Mouse (Mus musculus) Muller cell, postnatal 12 days (primary cell): ENCODE measurements around the gene Exoc2.

Source experiments
- DNase-seq: peaks from one replicate; pipeline ENCODE4 v3.0.0-alpha.2; 2015; ENCODE audit errors: inconsistent ontology term

The Exoc2 gene

GRCm38 (mm10) chr13:30972102-30972501, 1.8 kb downstream of the Exoc2 start:
- no peak for DNase-seq

GRCm38 (mm10) chr13:30971047-30971446, 2.8 kb downstream of the Exoc2 start:
- DNase-seq, result no peak

GRCm38 (mm10) chr13:30968311-30968710, 5.6 kb downstream of the Exoc2 start:
- DNase-seq, result no peak

GRCm38 (mm10) chr13:30966507-30966911, 7.4 kb downstream of the Exoc2 start:
- DNase-seq, result no peak

GRCm38 (mm10) chr13:30961932-30962331, 12.0 kb downstream of the Exoc2 start:
- DNase-seq, result no peak

GRCm38 (mm10) chr13:30960714-30961113, 13.2 kb downstream of the Exoc2 start:
- DNase-seq, result no peak

GRCm38 (mm10) chr13:30953580-30953979, 20.3 kb downstream of the Exoc2 start:
- no peak for DNase-seq

- DNase-seq, result no peak
Observed at GRCm38 (mm10) chr13:30952044-30952443, 21.8 kb downstream of the Exoc2 start.

- no peak for DNase-seq
Observed at GRCm38 (mm10) chr13:30949181-30949580, 24.7 kb downstream of the Exoc2 start.

- no peak for DNase-seq
Observed at GRCm38 (mm10) chr13:30947540-30947939, 26.4 kb downstream of the Exoc2 start, which contains the start of gene Hus1b. TSS of gene Hus1b (minus strand) at chr13:30947759.

- DNase-seq, result no peak
Observed at GRCm38 (mm10) chr13:30947129-30947528, 26.8 kb downstream of the Exoc2 start.

GRCm38 (mm10) chr13:30945788-30946187, 28.1 kb downstream of the Exoc2 start:
- no peak for DNase-seq

- no peak for DNase-seq
Observed at GRCm38 (mm10) chr13:30932972-30933371, 40.9 kb downstream of the Exoc2 start.

- no peak for DNase-seq
Observed at GRCm38 (mm10) chr13:30931613-30932012, 42.3 kb downstream of the Exoc2 start.

GRCm38 (mm10) chr13:30929119-30929518, 44.8 kb downstream of the Exoc2 start:
- no peak for DNase-seq

GRCm38 (mm10) chr13:30924269-30924668, 49.6 kb downstream of the Exoc2 start:
- DNase-seq, result no peak

- no peak for DNase-seq
Observed at GRCm38 (mm10) chr13:30921914-30922313, 52.0 kb downstream of the Exoc2 start.

GRCm38 (mm10) chr13:30913757-30914156, 60.1 kb downstream of the Exoc2 start:
- no peak for DNase-seq

GRCm38 (mm10) chr13:30913028-30913427, 60.9 kb downstream of the Exoc2 start:
- DNase-seq, result peak; percentile 35

- DNase-seq, result no peak
Observed at GRCm38 (mm10) chr13:30911931-30912625, 61.8 kb downstream of the Exoc2 start.

GRCm38 (mm10) chr13:30910889-30911288, 63.0 kb downstream of the Exoc2 start:
- no peak for DNase-seq

GRCm38 (mm10) chr13:30902286-30902685, 71.6 kb downstream of the Exoc2 start:
- DNase-seq, result peak; percentile 40

- DNase-seq, result no peak
Observed at GRCm38 (mm10) chr13:30901387-30902041, 72.4 kb downstream of the Exoc2 start.
